Mouse (Mus musculus) G1E (cell line): ENCODE results near the gene Pkmyt1.

ENCODE experiments used
- CTCF ChIP-seq: IDR thresholded peaks from 2 replicates; pipeline ENCODE4 v1.5.1; 2012; ENCODE audit warnings: low read depth, low read length, inconsistent platforms, mixed read lengths
- GATA1 ChIP-seq: IDR thresholded peaks from 2 replicates; pipeline ENCODE4 v1.6.1; 2012; ENCODE audit warnings: borderline replicate concordance, low read length, inconsistent platforms, mixed read lengths

DNA sequence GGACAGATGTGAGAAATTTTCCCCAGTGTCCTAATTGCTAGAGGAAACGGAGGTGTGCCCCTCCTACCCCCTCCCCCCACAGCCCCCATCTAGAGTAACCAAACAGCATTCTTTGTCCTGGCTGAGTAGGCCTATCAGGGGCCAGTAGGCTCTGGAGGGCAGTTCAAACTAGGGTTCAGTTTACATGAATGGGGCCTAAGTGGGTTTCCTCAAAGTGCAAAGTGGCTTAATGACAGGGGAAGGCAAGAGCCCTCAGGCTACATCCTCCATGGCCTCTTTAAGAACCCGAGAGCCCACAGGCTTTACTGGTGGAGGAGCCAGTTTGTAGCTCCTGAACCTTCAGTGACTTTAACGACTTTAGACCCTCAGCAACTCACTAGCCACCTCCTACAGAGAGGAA is 30.3 kb upstream of the Pkmyt1 start:
- TF ChIP-seq CTCF: no peak
- TF ChIP-seq GATA1: no peak
